Mouse (Mus musculus) heart, adult 2 months (tissue): Measurements from ENCODE around the gene Samd14. TPM values are rescaled to one million over a fixed set of nuclear protein-coding genes. Genes with fewer than 3 reads are reported as not detected.

Experiments
- DNase-seq, 2 experiments: peaks; one replicate each; pipeline ENCODE4 v3.0.0; 2021
- H3K27ac ChIP-seq: fragments of 200-600 bp; 2 replicates; pipeline ENCODE4 v1.8.1; 2022
- H3K27me3 ChIP-seq: fragments of 200-500 bp; 2 replicates; pipeline ENCODE4 v1.6.1; 2012; ENCODE audit warnings: mild to moderate bottlenecking, low read length, inconsistent platforms, mixed read lengths; ENCODE audit not compliant: control insufficient read depth, insufficient read depth
- H3K36me3 ChIP-seq: fragments of 200-500 bp; 2 replicates; pipeline ENCODE4 v1.6.1; 2012; ENCODE audit warnings: low read length, inconsistent platforms; ENCODE audit not compliant: control insufficient read depth, insufficient read depth
- H3K4me1 ChIP-seq: fragments of 200-500 bp; 2 replicates; pipeline ENCODE4 v1.6.1; 2011; ENCODE audit warnings: low read length; ENCODE audit not compliant: control insufficient read depth, insufficient read depth
- H3K4me3 ChIP-seq: fragments of 200-600 bp; 2 replicates; pipeline ENCODE4 v1.8.1; 2022
- H3K79me2 ChIP-seq: fragments of 200-500 bp; replicated peaks from 2 replicates; pipeline ENCODE4 v1.6.1; 2012; ENCODE audit warnings: mild to moderate bottlenecking, inconsistent platforms, low read length, moderate library complexity, mixed read lengths; ENCODE audit not compliant: control insufficient read depth, insufficient read depth
- H3K9ac ChIP-seq: fragments of 200-500 bp; 2 replicates; pipeline ENCODE4 v1.6.1; 2012; ENCODE audit warnings: low read depth, mild to moderate bottlenecking, control low read depth, inconsistent platforms, low read length, mixed read lengths
- CTCF ChIP-seq: fragments of 200-600 bp; IDR thresholded peaks from 2 replicates; pipeline ENCODE4 v1.8.1; 2022; ENCODE audit warnings: antibody characterized with exemption, mild to moderate bottlenecking, moderate library complexity
- EP300 ChIP-seq: fragments of 200-500 bp; IDR thresholded peaks from 2 replicates; pipeline ENCODE4 v1.6.1; 2011; ENCODE audit warnings: low read depth, low read length, control low read depth; ENCODE audit not compliant: insufficient read depth
- POLR2A ChIP-seq: fragments of 200-500 bp; IDR thresholded peaks from 2 replicates; pipeline ENCODE4 v1.6.1; 2011; ENCODE audit warnings: mild to moderate bottlenecking, low read depth, low read length, control low read depth; ENCODE audit not compliant: insufficient read depth
- WGBS: fragments of 180-500 bp; shearing (Covaris S2); methylation state at CpG from one replicate; pipeline ENCODE4 v1.1.7; 2018; 5-methylcytosine and 5-hydroxymethylcytosine counted together
- intact Hi-C: fragments of 180-260 bp; cut with DNase I; formaldehyde crosslinking; loops from one replicate; pipeline ENCODE4 v1.15.1; 2025
- polyA plus RNA-seq: library from polyadenylated mRNA; depleted of rRNA; stranded (reverse); fragments of >200 nt; gene quantifications from 2 replicates; pipeline ENCODE4 v1.2.3, GENCODE M21; 2012
- total RNA-seq, 2 experiments: library from RNA; stranded (reverse); gene quantifications; 2 replicates each; pipeline ENCODE4 v1.2.3; 2021

Samd14 gene
- total and polyA plus RNA-seq, 3 experiments = 1.2 to 1.9 (median 1.7) TPM

- Histone ChIP-seq H3K36me3 (no peaks in the 10 kb centered on the region), H3K79me2 (peaks cover 7% of the 10 kb centered on the region), H3K27ac (peak overlapping the region; percentile 97), H3K4me3 (peak overlapping the region; percentile 96), H3K27me3 (no peaks in the 10 kb centered on the region), H3K4me1 (peaks cover 26% of the 10 kb centered on the region), H3K9ac (peak overlapping the region; percentile 88)
- under 1% methylated on average over 99 of the region's 99 CpGs for WGBS
- intact Hi-C loops = no loop called here
- peak; percentile 78 to 81 for DNase-seq
- TF ChIP-seq POLR2A = no peak
- TF ChIP-seq EP300 = no peak
- TF ChIP-seq CTCF = no peak
Observed at GRCm38 (mm10) chr11:94991641-94992479, 17.8 kb upstream of the Samd14 start.

DNA sequence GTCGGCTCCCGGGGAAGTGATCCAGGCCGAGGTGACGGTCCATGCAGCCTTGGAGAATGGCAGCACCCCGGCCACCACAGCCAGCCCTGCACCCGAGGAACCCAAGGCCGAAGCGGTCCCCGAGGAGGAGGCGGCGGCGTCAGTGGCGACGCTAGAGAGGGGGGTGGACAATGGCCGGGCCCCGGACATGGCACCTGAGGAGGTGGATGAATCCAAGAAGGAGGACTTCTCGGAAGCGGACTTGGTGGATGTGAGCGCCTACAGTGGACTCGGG is 17.3 kb upstream of the Samd14 start:
- no peak for DNase-seq
- H3K27me3 ChIP-seq = no peaks in the 10 kb centered on the region
- H3K4me3 ChIP-seq = peak overlapping the region; percentile 96
- peak overlapping the region; percentile 97 for H3K27ac ChIP-seq
- peak overlapping the region; percentile 88 for H3K9ac ChIP-seq
- no peak for TF ChIP-seq EP300
- TF ChIP-seq POLR2A = no peak
- no peak for TF ChIP-seq CTCF
- H3K36me3 ChIP-seq = no peaks in the 10 kb centered on the region
- peaks cover 7% of the 10 kb centered on the region for H3K79me2 ChIP-seq
- WGBS = under 1% methylated on average over 20 of the region's 20 CpGs
- intact Hi-C loops = no loop called here
- peaks cover 25% of the 10 kb centered on the region for H3K4me1 ChIP-seq

DNA sequence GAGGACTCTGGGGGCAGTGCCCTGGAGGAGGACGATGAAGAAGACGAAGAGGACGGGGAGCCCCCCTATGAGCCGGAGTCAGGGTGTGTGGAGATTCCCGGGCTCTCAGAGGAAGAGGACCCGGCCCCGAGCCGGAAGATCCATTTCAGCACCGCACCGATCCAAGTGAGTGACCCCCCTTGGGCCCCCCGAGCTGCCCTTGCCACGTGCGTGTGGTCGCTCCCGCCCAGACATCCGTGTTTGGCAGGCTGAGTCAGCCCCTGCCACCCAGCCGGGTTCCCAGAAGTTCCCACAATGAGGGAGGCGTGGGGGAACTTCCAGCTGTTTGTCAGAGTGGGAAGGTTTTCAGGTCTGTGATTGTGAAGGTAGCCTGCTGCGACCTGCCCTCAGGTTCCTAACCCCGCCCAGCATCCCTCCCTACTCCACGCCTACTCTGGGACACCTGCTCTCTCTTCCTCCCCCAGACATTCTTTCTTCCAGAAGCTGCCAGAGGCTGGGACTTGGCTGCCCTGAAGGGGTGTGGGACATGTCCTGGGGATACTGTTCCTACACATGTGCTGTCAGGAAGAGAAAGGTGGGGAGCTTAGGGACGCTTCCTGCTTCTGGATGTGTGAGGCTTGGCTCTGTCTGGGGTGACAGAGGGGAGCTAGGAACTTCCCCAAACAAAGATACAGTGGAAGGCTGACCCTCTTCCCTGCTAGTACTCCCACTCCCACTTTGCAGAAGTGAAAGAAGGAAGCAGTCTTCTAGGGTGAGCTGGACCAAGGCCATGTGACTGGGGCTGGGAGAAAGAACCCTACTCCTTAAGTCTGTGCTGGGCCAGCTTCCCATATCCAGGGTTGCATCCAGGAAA is 16.7 kb upstream of the Samd14 start:
- intact Hi-C loops = no loop called here
- peak overlapping the region; percentile 96 for H3K4me3 ChIP-seq
- DNase-seq = peak; percentile 71 to 75
- H3K27me3 ChIP-seq = no peaks in the 10 kb centered on the region
- under 1% methylated on average over 22 of the region's 22 CpGs for WGBS
- H3K79me2 ChIP-seq = peaks cover 7% of the 10 kb centered on the region
- H3K4me1 ChIP-seq = peaks cover 28% of the 10 kb centered on the region
- H3K36me3 ChIP-seq = no peaks in the 10 kb centered on the region
- TF ChIP-seq CTCF (no peak), POLR2A (no peak), EP300 (no peak)
- peak overlapping the region; percentile 88 for H3K9ac ChIP-seq
- H3K27ac ChIP-seq = peak overlapping the region; percentile 97

- peak; percentile 53 to 67 for DNase-seq
- TF ChIP-seq CTCF = no peak
- TF ChIP-seq POLR2A = no peak
- TF ChIP-seq EP300 = no peak
- peak overlapping the region; percentile 96 for H3K4me3 ChIP-seq
- no peaks in the 10 kb centered on the region for H3K27me3 ChIP-seq
- WGBS = 9% methylated on average over 10 of the region's 10 CpGs
- intact Hi-C loops = no loop called here
- no peaks in the 10 kb centered on the region for H3K36me3 ChIP-seq
- peaks cover 7% of the 10 kb centered on the region for H3K79me2 ChIP-seq
- H3K9ac ChIP-seq = peak overlapping the region; percentile 46
- H3K27ac ChIP-seq = peak overlapping the region; percentile 97
- H3K4me1 ChIP-seq = peaks cover 24% of the 10 kb centered on the region
Observed at GRCm38 (mm10) chr11:94994208-94994814, 15.4 kb upstream of the Samd14 start.

GRCm38 (mm10) chr11:94994947-94995772 is 14.5 kb upstream of the Samd14 start:
- Histone ChIP-seq H3K9ac (peak overlapping the region; percentile 1; the same call in 1 of the 2 replicates), H3K79me2 (peaks cover 7% of the 10 kb centered on the region), H3K4me3 (no peak overlapping the region), H3K27ac (peak overlapping the region; percentile 97), H3K36me3 (no peaks in the 10 kb centered on the region), H3K4me1 (peaks cover 24% of the 10 kb centered on the region), H3K27me3 (no peaks in the 10 kb centered on the region)
- peak in 1 of 2 experiments; percentile 30 for DNase-seq
- TF ChIP-seq POLR2A = no peak
- no peak for TF ChIP-seq CTCF
- TF ChIP-seq EP300 = no peak
- intact Hi-C loops = no loop called here
- 70% methylated on average over 11 of the region's 11 CpGs for WGBS
